Mouse (Mus musculus): ENCODE results near the gene Polr2g. TPM values are rescaled to one million over a fixed set of nuclear protein-coding genes. Genes with fewer than 3 reads are reported as not detected.

The Polr2g gene
- polyA plus RNA-seq, 1 experiment from 2014 or later = 140 TPM

DNA sequence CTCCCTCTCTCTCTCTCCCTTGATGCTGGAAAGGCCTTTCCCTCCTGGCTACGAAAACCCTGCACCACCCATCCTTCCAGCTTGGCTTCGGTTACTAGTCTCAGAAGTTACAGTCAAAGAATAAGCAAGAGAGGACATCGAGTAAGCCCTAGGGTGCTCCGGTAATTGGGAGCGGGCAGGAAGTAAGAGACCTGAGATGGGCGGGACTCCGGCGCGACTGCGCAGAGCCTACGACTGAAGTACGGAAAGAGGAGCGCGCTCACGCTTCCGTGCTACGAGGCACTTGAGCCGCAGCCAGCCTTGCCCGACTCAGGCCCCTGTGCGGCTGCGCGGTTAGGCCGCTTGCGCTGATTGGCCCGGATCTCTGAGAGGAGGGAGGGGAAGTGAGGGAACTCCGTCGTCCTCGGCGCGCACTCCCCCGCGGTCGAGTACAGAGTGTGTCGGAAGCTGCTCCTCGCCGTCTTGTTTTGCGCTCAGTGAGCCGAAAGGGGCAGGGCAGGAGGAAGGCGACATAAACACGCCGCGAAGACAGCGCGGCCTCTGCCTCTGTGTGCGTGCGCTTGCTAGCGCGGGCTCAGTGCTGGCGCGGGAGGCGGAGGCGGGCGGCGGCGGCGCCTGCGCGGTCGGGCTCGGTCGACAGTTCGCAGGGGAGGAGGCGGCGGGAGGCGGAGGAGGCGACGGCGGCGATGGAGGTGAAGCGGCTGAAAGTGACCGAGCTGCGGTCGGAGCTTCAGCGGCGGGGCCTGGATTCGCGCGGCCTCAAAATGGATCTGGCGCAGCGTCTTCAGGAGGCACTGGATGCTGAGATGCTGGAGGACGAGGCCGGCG is 21.4 kb upstream of the Polr2g start, which contains the start of gene Hnrnpul2:
Gene Hnrnpul2, plus strand, starts transcription at position 415 of the 828 bp plus-strand sequence.
- WGBS = under 1% methylated on average over 75 of the region's 83 CpGs
- Histone ChIP-seq H3K9ac (ENCODE audit: low read depth, low read length) (peak within 1 kb of the TSS; percentile 74), H3K4me3 (ENCODE audit: low read depth, low read length) (peak within 1 kb of the TSS; percentile 99)

DNA sequence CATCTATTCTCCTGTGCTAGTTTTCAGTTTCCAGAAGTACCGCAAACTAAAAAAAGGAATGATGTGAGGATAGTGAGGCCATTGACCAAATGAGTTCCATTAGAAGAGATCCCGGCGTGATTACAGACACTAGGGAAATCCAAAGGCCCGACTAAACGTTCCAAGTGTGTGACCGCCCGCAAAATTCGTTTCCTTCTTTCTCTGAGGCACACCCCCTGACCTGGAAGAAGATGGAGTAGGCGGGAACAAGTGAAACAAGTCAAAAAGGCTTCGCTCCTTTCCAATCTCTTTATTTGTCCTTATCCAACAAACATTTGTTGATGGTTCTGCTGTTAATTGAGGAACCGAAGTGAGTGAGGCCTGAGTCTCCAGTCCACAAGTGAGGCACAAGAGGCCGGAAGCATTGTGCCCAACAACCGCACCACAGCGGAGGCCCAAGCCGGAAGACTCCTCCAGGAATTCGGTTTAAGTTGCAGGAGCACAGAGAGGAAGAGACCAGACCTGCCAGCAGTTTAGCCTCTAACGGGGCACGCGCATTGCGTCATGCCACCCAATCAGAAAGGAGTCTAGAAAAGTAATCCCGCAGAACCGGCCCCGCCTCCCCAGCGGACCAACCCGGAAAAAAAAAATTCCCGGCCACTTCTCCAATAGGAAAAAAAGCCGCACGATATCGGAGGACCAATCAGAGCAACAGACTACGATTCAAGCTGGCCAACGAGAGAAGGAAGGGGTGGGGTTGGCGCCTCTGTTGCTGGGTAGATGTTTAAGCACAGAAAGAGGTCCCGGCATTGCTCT is 20.6 kb upstream of the Polr2g start, which contains the start of gene Ttc9c:
Gene Ttc9c, minus strand, starts transcription at position 533 of the 795 bp plus-strand sequence.
- Histone ChIP-seq H3K36me3 (ENCODE audit: control insufficient read depth, insufficient read depth, low read length) (no peaks in the 10 kb centered on the region), H3K27ac (ENCODE audit: low read length) (peak within 1 kb of the TSS; percentile 97), H3K9ac (ENCODE audit: low read depth, low read length) (peak within 1 kb of the TSS; percentile 74), H3K4me2 (ENCODE audit: low read length) (peak within 1 kb of the TSS; percentile 100), H3K4me3 (ENCODE audit: low read depth, low read length) (peak within 1 kb of the TSS; percentile 99), H3K27me3 (ENCODE audit: control insufficient read depth, insufficient read depth, low read depth, low read length) (no peaks in the 10 kb centered on the region), H3K9me3 (replicated peaks; ENCODE audit: control insufficient read depth, low read length, poor library complexity, severe bottlenecking) (no peaks in the 10 kb centered on the region), H3K4me1 (ENCODE audit: control insufficient read depth, insufficient read depth, low read length) (peaks cover 50% of the 10 kb centered on the region)
- peak; percentile 94 for ATAC-seq
- WGBS = 1% methylated on average over 33 of the region's 33 CpGs

More for the DNA sequence above, 21.4 kb upstream of the Polr2g start, which contains the start of gene Hnrnpul2:
- ATAC-seq = peak; percentile 96
- no peaks in the 10 kb centered on the region for H3K27me3 ChIP-seq (ENCODE audit: control insufficient read depth, insufficient read depth, low read depth, low read length)
- peak within 1 kb of the TSS; percentile 100 for H3K4me2 ChIP-seq (ENCODE audit: low read length)
- H3K4me1 ChIP-seq (ENCODE audit: control insufficient read depth, insufficient read depth, low read length) = peaks cover 50% of the 10 kb centered on the region
- no peaks in the 10 kb centered on the region for H3K9me3 ChIP-seq (replicated peaks; ENCODE audit: control insufficient read depth, low read length, poor library complexity, severe bottlenecking)
- peaks cover 6% of the 10 kb centered on the region for H3K36me3 ChIP-seq (ENCODE audit: control insufficient read depth, insufficient read depth, low read length)
- peak within 1 kb of the TSS; percentile 97 for H3K27ac ChIP-seq (ENCODE audit: low read length)

DNA sequence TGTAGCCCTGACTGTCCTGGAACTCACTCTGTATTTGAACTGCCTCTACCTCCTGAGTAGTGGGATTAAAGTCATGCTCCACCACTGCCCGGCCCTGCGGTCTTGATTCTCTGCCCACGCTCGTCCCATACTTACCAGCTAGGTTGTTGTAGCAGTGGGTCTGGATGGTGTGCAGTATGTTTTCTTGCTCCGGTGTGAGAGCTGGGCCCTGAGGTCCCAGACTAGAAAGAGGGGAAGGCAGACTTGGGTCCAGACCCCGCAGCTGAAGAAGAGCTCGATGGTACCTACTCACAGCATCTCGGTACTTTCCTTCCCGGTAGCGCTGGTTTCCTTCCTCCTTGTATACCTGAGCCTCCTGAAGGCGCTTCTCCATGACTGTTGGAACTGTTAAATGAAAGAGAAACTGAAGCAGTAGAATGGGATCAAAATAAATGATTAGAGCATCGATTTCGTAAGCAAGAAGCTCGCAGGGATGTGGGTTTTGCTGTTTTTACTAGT is 20.0 kb upstream of the Polr2g start:
- no peaks in the 10 kb centered on the region for H3K9me3 ChIP-seq (replicated peaks; ENCODE audit: control insufficient read depth, low read length, poor library complexity, severe bottlenecking)
- peaks cover 49% of the 10 kb centered on the region for H3K4me1 ChIP-seq (ENCODE audit: control insufficient read depth, insufficient read depth, low read length)
- H3K4me2 ChIP-seq (ENCODE audit: low read length) = peak overlapping the region; percentile 100
- 29% methylated on average over 14 of the region's 14 CpGs for WGBS
- H3K4me3 ChIP-seq (ENCODE audit: low read depth, low read length) = peak overlapping the region; percentile 99
- ATAC-seq = no peak
- peak overlapping the region; percentile 74 for H3K9ac ChIP-seq (ENCODE audit: low read depth, low read length)
- H3K27me3 ChIP-seq (ENCODE audit: control insufficient read depth, insufficient read depth, low read depth, low read length) = no peaks in the 10 kb centered on the region
- H3K36me3 ChIP-seq (ENCODE audit: control insufficient read depth, insufficient read depth, low read length) = 0 out of 2 replicates have a peak, but pooled peaks cover 2% of the 10 kb centered on the region
- H3K27ac ChIP-seq (ENCODE audit: low read length) = peak overlapping the region; percentile 97

DNA sequence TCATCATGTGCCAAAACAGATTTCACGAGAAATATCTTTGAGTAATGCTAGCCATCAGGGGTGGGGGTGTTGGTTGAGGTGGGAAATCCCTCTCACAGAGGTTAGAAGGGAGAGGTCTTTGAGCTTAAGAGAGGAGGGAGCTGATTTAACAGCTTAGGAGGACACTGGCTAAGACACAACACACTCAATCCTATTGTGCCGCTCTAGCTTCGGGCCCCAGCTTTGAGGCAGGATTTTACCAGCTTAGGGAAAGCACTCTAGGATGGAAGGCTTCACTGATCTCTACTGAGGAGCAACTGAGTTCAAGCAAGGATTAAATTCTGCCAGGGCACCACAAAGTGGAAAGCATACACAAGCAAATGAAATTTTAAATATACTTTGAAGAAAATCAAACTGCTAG is 18.6 kb upstream of the Polr2g start:
- Histone ChIP-seq H3K9me3 (replicated peaks; ENCODE audit: control insufficient read depth, low read length, poor library complexity, severe bottlenecking) (no peaks in the 10 kb centered on the region), H3K9ac (ENCODE audit: low read depth, low read length) (peak overlapping the region; percentile 28; the same call in 1 of the 2 replicates), H3K4me2 (ENCODE audit: low read length) (peak overlapping the region; percentile 35), H3K27ac (ENCODE audit: low read length) (no peak overlapping the region), H3K36me3 (ENCODE audit: control insufficient read depth, insufficient read depth, low read length) (0 out of 2 replicates have a peak, but pooled peaks cover 2% of the 10 kb centered on the region), H3K4me3 (ENCODE audit: low read depth, low read length) (no peak overlapping the region), H3K27me3 (ENCODE audit: control insufficient read depth, insufficient read depth, low read depth, low read length) (no peaks in the 10 kb centered on the region), H3K4me1 (ENCODE audit: control insufficient read depth, insufficient read depth, low read length) (peaks cover 35% of the 10 kb centered on the region)
- no peak for ATAC-seq
- 30% methylated on average over 3 of the region's 3 CpGs for WGBS

DNA sequence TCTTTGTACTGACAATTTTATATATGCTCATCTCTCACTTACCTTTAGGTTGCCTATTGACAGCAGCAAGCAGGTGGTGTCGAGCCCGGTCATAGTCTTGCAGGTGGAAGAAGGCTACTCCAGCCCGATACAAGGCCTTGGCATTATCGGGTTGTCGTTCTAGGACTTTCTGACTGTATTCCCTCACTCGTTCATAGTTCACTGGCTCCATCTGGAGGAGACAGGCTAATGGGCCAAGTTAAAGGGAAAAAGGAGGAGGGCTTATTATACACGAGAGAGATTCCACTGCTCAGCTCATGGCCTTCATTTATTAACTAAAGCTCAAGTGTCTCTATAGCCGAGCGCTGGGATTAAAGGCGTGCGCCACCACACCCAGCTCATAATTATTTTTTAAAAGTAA is 17.4 kb upstream of the Polr2g start:
- Histone ChIP-seq H3K4me1 (ENCODE audit: control insufficient read depth, insufficient read depth, low read length) (peaks cover 28% of the 10 kb centered on the region), H3K4me2 (ENCODE audit: low read length) (no peak overlapping the region), H3K27ac (ENCODE audit: low read length) (no peak overlapping the region), H3K36me3 (ENCODE audit: control insufficient read depth, insufficient read depth, low read length) (peaks cover 5% of the 10 kb centered on the region; the same call in 1 of the 2 replicates), H3K9ac (ENCODE audit: low read depth, low read length) (no peak overlapping the region), H3K27me3 (ENCODE audit: control insufficient read depth, insufficient read depth, low read depth, low read length) (no peaks in the 10 kb centered on the region), H3K4me3 (ENCODE audit: low read depth, low read length) (no peak overlapping the region), H3K9me3 (replicated peaks; ENCODE audit: control insufficient read depth, low read length, poor library complexity, severe bottlenecking) (no peaks in the 10 kb centered on the region)
- WGBS = 72% methylated on average over 11 of the region's 11 CpGs
- no peak for ATAC-seq

DNA sequence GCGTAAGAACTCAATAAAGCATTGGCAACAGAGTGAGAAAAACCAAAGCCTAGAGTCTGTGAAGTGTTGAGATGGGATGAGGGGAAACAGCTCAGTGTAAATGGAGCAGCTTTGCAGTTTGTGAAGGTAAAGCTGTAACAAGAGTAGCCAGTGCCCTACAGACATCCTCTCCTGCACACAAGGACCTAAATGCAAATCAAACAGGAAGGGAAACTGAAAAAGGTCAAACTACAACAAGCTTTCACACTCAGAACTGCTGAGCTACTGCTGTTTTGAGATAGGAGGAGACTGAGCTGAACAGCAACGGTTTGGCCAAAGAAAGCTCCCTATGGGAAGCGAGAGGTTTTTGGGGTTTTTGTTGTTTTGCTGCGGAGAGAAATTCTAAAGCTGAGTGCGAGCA is 8.4 kb upstream of the Polr2g start:
- H3K4me1 ChIP-seq (ENCODE audit: control insufficient read depth, insufficient read depth, low read length) = peaks cover 11% of the 10 kb centered on the region
- H3K9me3 ChIP-seq (replicated peaks; ENCODE audit: control insufficient read depth, low read length, poor library complexity, severe bottlenecking) = no peaks in the 10 kb centered on the region
- H3K27me3 ChIP-seq (ENCODE audit: control insufficient read depth, insufficient read depth, low read depth, low read length) = no peaks in the 10 kb centered on the region
- no peak overlapping the region for H3K9ac ChIP-seq (ENCODE audit: low read depth, low read length)
- ATAC-seq = no peak
- no peak overlapping the region for H3K27ac ChIP-seq (ENCODE audit: low read length)
- H3K4me3 ChIP-seq (ENCODE audit: low read depth, low read length) = no peak overlapping the region
- 93% methylated on average over 5 of the region's 5 CpGs for WGBS
- H3K4me2 ChIP-seq (ENCODE audit: low read length) = no peak overlapping the region
- H3K36me3 ChIP-seq (ENCODE audit: control insufficient read depth, insufficient read depth, low read length) = peaks cover 10% of the 10 kb centered on the region

GRCm38 (mm10) chr19:8803879-8804660 is 5.7 kb upstream of the Polr2g start:
- 92% methylated on average over 11 of the region's 11 CpGs for WGBS

DNA sequence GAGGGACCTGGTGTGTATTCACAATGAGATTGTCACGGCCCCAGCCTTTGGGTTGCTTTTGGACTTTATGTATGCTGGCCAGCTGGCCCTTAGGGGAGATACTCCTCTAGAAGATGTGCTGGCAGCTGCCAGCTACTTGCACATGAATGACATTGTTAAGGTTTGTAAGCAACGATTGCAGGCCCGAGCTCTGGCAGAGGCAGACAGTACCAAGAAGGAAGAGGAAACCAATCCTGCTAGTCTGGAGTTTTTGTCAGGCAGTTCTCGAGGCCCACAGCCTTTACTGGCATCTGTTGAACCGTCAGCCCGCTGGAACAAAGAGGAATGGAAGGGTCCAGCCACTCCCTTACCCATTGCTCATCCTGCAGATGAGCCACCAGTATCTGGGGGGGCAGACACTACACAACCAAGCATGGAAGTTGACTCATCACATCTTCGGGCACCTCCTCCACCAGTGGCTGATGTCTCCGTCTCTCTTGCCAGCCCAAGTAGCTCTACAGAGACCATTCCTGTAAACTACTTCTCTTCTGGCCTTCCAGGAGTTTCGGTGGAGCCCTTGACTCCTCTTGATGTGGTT is 4.9 kb upstream of the Polr2g start:
- 87% methylated on average over 9 of the region's 9 CpGs for WGBS
- peak overlapping the region; percentile 67 for H3K4me2 ChIP-seq (ENCODE audit: low read length)
- peak overlapping the region; percentile 74; the same call in 1 of the 2 replicates for H3K9ac ChIP-seq (ENCODE audit: low read depth, low read length)
- H3K9me3 ChIP-seq (replicated peaks; ENCODE audit: control insufficient read depth, low read length, poor library complexity, severe bottlenecking) = no peaks in the 10 kb centered on the region
- peak overlapping the region; percentile 70 for H3K4me3 ChIP-seq (ENCODE audit: low read depth, low read length)
- peaks cover 14% of the 10 kb centered on the region for H3K4me1 ChIP-seq (ENCODE audit: control insufficient read depth, insufficient read depth, low read length)
- no peak for ATAC-seq
- peak overlapping the region; percentile 95 for H3K27ac ChIP-seq (ENCODE audit: low read length)
- no peaks in the 10 kb centered on the region for H3K27me3 ChIP-seq (ENCODE audit: control insufficient read depth, insufficient read depth, low read depth, low read length)
- peaks cover 7% of the 10 kb centered on the region for H3K36me3 ChIP-seq (ENCODE audit: control insufficient read depth, insufficient read depth, low read length)

More at GRCm38 (mm10) chr19:8803879-8804660, 5.7 kb upstream of the Polr2g start:
- no peak overlapping the region for H3K27ac ChIP-seq (ENCODE audit: low read length)
- H3K9ac ChIP-seq (ENCODE audit: low read depth, low read length) = no peak overlapping the region
- no peaks in the 10 kb centered on the region for H3K9me3 ChIP-seq (replicated peaks; ENCODE audit: control insufficient read depth, low read length, poor library complexity, severe bottlenecking)
- no peak overlapping the region for H3K4me3 ChIP-seq (ENCODE audit: low read depth, low read length)
- peaks cover 7% of the 10 kb centered on the region for H3K36me3 ChIP-seq (ENCODE audit: control insufficient read depth, insufficient read depth, low read length)
- no peak for ATAC-seq
- H3K27me3 ChIP-seq (ENCODE audit: control insufficient read depth, insufficient read depth, low read depth, low read length) = no peaks in the 10 kb centered on the region
- H3K4me2 ChIP-seq (ENCODE audit: low read length) = no peak overlapping the region
- H3K4me1 ChIP-seq (ENCODE audit: control insufficient read depth, insufficient read depth, low read length) = peaks cover 14% of the 10 kb centered on the region

All from midbrain, embryonic 16.5 days (tissue).